Mouse (Mus musculus): ENCODE data around the gene Mthfr.

GRCm38 (mm10) chr4:148052976-148053375 lies 14.1 kb downstream of the Mthfr start:
- TF ChIP-seq POLR2A (IDR thresholded peaks at IDR 0.05; ENCODE audit: low read depth, low read length): no peak
- TF ChIP-seq CTCF (conservative IDR thresholded peaks at IDR 0.05; ENCODE audit: insufficient read depth, insufficient read length, low read depth, low read length): no peak
